Mouse (Mus musculus) cerebellum, postnatal 10 days (tissue): ENCODE measurements around the gene Eef1g.
"Not testable (repeated sequence)": the region's sequence is repeated elsewhere in the genome, so short reads cannot be mapped to it uniquely, and the experiment has no call there.

Source experiments
- DNase-seq, 2 experiments: peaks; one replicate each; pipeline ENCODE4 v3.0.0; 2021; ENCODE audit warnings: mixed read lengths in 2 of 2

The Eef1g gene

DNA sequence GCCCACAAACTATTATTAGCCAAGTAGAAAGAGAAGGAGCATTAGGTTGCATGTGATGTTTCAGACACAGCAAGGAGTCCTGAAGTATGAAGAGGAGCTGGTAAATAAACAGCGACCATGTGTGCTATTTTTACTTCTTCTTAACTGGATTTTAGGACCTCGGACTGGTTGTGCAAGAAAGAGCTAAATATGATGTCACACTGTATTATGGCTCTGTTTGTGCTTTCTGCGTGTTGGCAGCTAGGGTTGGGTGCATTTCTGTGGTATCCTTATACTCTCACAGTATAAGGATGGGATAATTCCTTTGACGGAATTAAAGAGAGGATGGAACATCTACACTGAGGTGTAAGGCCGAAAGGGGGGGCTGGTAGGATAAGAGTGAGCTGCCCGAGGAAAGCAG is 21.6 kb upstream of the Eef1g start:
- no peak for DNase-seq

- DNase-seq: no peak
Measured at GRCm38 (mm10) chr19:8946929-8947328, 19.9 kb upstream of the Eef1g start.

DNA sequence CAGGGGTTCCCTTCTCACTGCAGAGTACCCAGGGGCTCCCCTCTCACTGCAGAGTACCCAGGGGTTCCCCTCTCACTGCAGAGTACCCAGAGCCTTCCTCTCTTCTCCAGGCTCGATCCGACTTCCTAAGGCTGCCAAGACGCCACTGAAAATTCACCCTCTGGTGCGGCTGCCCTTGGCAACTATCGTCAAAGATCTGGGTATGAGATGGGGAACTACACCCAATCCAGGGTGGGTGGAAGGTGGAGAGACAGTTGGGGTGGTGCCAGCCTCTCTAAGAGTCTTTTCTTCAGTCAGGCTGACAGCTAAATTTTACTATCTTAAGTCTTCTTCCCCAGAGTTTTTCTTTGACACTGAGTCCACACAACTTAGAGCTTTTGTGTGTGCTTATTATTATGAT is 16.7 kb upstream of the Eef1g start:
- DNase-seq: no peak

DNA sequence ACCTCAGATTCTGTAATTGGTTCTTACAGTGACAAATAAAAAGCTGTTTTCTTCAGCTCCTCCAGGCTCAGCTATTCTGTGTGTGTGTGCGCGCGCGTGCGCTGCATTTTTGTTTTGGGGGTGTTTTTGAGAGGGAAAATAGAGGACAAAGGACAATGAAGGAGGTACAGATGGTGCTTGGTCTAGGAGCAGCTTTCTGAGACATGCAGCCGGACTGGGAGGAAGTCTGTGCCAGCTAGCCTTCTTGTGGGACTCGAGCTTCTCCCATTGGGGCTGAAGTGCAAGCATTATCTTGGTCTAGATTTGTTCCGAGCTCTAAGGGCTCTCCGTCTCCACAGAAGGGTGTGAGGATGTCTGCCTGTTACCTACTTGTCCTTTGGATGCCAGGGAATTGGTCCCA is 14.6 kb upstream of the Eef1g start:
- no peak for DNase-seq

GRCm38 (mm10) chr19:8953135-8954039 is 13.5 kb upstream of the Eef1g start, which contains the start of gene Tut1:
Gene Tut1, plus strand, starts transcription at chr19:8953847.
- peak; percentile 92 for DNase-seq

DNA sequence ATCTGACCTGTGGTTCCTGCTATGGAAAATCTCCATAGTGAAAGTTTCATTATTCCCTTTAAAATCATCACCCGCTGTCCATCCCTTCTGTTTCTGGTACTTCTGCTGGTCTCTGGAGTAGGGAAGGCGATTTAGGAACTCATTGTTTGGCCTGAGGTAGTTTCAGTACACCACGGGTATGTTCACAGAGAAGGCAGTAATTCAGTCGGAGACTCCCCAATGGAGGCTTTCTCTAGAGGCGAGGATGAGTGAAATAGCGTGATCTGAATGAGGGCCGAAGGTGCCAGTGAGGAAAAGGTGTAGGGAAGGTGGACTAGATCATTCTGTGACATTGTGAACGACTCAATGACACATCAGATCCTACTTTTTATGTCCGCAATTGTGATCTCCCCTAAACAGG is 12.7 kb upstream of the Eef1g start:
- no peak for DNase-seq

DNA sequence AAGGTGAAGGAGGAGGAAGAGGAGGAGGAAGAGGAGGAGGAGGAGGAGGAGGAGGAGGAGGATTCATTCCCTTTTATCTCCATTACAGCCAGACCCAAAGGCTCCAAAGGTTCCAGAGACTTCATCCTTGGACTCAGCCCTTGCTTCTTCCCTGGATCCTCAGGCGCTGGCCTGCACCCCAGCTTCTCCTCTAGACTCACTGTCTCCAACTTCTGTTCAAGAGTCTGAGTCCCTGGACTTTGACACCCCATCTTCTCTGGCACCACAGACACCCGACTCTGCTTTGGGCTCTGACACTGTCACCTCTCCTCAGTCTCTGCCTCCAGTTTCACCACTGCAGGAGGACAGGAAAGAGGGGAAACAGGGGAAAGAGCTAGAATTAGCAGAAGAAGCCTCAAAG is 4.6 kb upstream of the Eef1g start:
- no peak for DNase-seq

- DNase-seq: peak in 1 of 2 experiments; percentile 11
Measured at GRCm38 (mm10) chr19:8965075-8965474, 1.8 kb upstream of the Eef1g start.

GRCm38 (mm10) chr19:8965771-8966170 is 1.1 kb upstream of the Eef1g start:
- peak; percentile 44 to 45 for DNase-seq

DNA sequence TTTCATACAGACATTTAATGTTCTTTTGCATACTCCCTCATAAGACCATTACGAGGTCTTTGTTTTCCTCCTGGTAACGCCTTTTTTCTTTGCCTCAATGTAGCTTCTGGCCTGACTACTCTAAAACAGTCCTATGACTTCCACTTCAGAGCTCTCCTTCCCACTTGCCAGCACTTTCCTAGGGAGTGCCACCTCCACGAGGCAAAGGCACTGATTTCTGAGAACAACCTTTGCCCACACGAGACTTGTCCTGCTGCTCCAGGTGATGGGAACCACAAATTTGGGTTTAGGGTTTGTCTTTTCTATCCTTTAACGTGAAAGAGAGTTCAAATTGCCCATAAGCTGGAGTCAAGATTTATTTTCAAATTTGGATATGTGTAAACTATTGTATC is 647 bp upstream of the Eef1g start:
- DNase-seq: no peak

DNA sequence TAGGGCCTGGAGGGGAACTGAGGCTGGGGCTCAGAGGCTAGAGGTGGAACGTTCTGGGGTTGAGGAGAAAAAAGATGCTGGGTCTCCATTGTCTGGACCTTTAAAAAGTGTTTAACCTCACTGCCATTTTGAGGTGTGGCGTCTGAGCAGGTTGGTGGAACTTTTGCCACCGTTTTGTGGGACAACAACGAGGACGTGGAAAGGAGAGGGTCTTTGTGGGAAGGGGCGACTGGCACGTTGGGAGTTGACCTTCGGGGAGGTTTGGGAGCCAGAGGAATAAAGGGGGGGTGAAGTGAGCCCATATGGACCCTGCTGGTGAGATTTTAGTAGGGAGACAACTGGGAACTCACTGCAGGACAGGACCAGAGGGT is 517 bp downstream of the Eef1g start:
- DNase-seq: peak in 1 of 2 experiments; percentile 33

DNA sequence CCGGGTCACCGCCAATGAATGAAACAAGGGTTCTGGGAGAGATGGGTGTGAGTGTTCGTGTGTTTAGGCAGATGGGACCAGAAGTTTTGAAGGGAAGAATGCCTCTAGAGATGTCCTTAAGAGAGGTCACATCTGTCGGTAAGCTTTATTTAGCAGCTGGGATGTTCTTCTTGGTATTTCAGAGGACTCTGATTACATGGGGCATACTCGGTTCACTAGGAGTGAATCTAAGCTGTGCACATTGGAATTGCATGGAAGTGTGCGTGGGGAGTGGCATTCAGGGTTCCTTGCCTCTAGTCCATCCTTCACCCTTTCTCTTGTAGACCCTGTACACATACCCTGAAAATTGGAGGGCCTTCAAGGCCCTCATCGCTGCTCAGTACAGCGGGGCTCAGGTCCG is 1.1 kb downstream of the Eef1g start:
- no peak for DNase-seq

- DNase-seq: not testable (repeated sequence)
Measured at GRCm38 (mm10) chr19:8972491-8972890, 5.7 kb downstream of the Eef1g start.

DNA sequence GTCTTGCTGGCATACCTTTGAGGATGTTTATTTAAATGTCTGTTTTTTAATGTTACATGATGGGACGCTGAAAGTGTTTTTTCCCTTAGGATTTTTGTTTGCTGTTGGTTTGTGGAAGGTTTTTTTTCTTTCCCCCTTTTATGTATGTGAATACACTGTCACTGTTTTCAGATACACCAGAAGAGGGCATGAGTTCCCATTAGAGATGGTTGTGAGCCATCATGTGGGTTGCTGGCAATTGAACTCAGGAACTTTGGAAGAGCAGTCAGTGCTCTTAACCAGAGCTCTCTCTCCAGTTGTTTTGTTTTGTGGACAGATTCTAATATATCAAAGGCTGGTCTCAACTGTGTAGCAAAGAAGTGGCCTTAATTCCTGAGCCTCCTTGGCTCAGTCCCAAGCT is 7.8 kb downstream of the Eef1g start:
- DNase-seq: no peak

GRCm38 (mm10) chr19:8975491-8975890 is 8.7 kb downstream of the Eef1g start:
- no peak for DNase-seq

DNA sequence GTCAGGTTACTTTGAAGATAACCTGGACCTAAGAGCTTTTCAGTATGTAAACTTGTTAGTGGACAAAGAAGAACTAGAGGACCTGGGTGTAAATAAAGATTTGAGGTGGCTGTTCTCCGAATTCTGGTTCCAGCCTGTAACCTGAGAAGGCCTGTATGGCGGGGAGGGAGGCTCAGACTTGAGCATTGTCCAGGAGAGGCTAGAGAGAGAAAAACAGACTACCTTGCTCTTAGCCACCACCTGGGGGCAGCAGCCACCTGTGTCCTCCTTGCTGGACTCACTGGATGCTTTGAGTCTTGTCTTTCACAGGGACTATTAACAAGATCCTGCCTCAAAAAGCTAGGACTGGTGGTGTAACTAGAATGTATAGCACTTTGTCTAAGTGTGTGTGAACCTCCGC is 9.7 kb downstream of the Eef1g start:
- DNase-seq: peak; percentile 68 to 75

DNA sequence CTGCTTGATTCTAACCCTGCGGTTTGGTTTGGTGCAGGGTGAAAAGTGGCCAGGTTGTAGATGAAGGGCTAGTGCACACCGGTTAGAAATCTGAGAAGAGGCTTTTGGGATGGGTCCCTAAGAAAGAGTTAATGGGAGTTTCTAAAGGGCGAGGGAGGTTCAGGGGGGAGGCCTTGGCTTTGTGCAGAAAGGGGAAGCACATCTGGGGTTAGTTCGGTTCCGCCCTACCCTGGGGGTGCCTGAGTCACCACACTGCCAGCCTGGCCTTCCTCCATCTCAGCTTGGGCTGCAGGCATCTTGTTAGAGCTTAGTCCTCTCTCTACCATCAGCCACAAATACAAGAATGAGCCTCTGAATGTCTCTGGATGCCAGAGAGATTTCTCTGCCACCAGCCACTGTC is 13.9 kb downstream of the Eef1g start:
- no peak for DNase-seq

GRCm38 (mm10) chr19:8981450-8982168 is 14.8 kb downstream of the Eef1g start:
- DNase-seq: peak; percentile 48 to 55

GRCm38 (mm10) chr19:8982303-8983149 is 15.7 kb downstream of the Eef1g start:
- DNase-seq: no peak

GRCm38 (mm10) chr19:8983150-8983650 is 16.4 kb downstream of the Eef1g start:
- DNase-seq: no peak

- DNase-seq: peak; percentile 67 to 72
Measured at GRCm38 (mm10) chr19:8984255-8984868, 17.5 kb downstream of the Eef1g start.

GRCm38 (mm10) chr19:8985891-8986290 is 19.1 kb downstream of the Eef1g start:
- no peak for DNase-seq
